Mouse (Mus musculus) testis, adult 2 months (tissue): Measurements from ENCODE around the gene Ppib. TPM values are rescaled to one million over a fixed set of nuclear protein-coding genes. Genes with fewer than 3 reads are reported as not detected.

Experiments used
- H3K27ac ChIP-seq: fragments of 200-500 bp; 2 replicates; pipeline ENCODE4 v1.5.1; 2012; ENCODE audit warnings: low read depth, low read length; ENCODE audit not compliant: control insufficient read depth, insufficient read depth
- H3K27me3 ChIP-seq: fragments of 200-500 bp; 2 replicates; pipeline ENCODE4 v1.6.1; 2012; ENCODE audit warnings: mild to moderate bottlenecking, low read length, moderate library complexity; ENCODE audit not compliant: control insufficient read depth, insufficient read depth
- H3K36me3 ChIP-seq: fragments of 200-500 bp; 2 replicates; pipeline ENCODE4 v1.6.1; 2012; ENCODE audit warnings: mild to moderate bottlenecking, low read length; ENCODE audit not compliant: control insufficient read depth, insufficient read depth
- H3K4me1 ChIP-seq: fragments of 200-500 bp; 2 replicates; pipeline ENCODE4 v1.6.1; 2012; ENCODE audit warnings: low read length; ENCODE audit not compliant: control insufficient read depth, insufficient read depth
- H3K4me3 ChIP-seq: fragments of 200-500 bp; 2 replicates; pipeline ENCODE4 v1.5.1; 2012; ENCODE audit warnings: low read depth, mild to moderate bottlenecking, low read length, moderate library complexity, mixed read lengths; ENCODE audit not compliant: control insufficient read depth
- CTCF ChIP-seq: fragments of 200-500 bp; IDR thresholded peaks from 2 replicates; pipeline ENCODE4 v1.5.1; 2012; ENCODE audit warnings: low read depth, mild to moderate bottlenecking, inconsistent platforms, low read length, moderate library complexity; ENCODE audit not compliant: control insufficient read depth, insufficient read depth, insufficient replicate concordance
- POLR2A ChIP-seq: fragments of 200-500 bp; IDR thresholded peaks from 2 replicates; pipeline ENCODE4 v1.6.1; 2012; ENCODE audit warnings: low read depth, mild to moderate bottlenecking, inconsistent platforms, low read length, moderate library complexity; ENCODE audit not compliant: control insufficient read depth
- polyA plus RNA-seq: library from polyadenylated mRNA; depleted of rRNA; stranded (reverse); fragments of >200 nt; gene quantifications from 2 replicates; pipeline ENCODE4 v1.2.3, GENCODE M21; 2012

The Ppib gene
- polyA plus RNA-seq, 1 experiment, result 68.0 TPM

- Histone ChIP-seq H3K4me1 (no peaks in the 10 kb centered on the region; the same call in 1 of the 2 replicates), H3K27ac (peak overlapping the region; percentile 69), H3K27me3 (no peaks in the 10 kb centered on the region), H3K4me3 (peak overlapping the region; percentile 16), H3K36me3 (peaks cover 1% of the 10 kb centered on the region; the same call in 1 of the 2 replicates)
- TF ChIP-seq POLR2A, result no peak
- peak; percentile 56; the same call in 1 of the 2 replicates for TF ChIP-seq CTCF
These were observed 28.4 kb downstream of the Ppib start for GRCm38 (mm10) chr9:66088411-66088810.

- no peaks in the 10 kb centered on the region for H3K27me3 ChIP-seq
- H3K27ac ChIP-seq, result no peak overlapping the region
- TF ChIP-seq CTCF, result no peak
- no peak for TF ChIP-seq POLR2A
- H3K36me3 ChIP-seq, result peaks cover 3% of the 10 kb centered on the region
- no peaks in the 10 kb centered on the region; the same call in 1 of the 2 replicates for H3K4me1 ChIP-seq
- no peak overlapping the region for H3K4me3 ChIP-seq
These were observed 30.7 kb downstream of the Ppib start for GRCm38 (mm10) chr9:66090593-66091244.

- Histone ChIP-seq H3K27me3 (no peaks in the 10 kb centered on the region), H3K4me3 (no peak overlapping the region), H3K36me3 (peaks cover 3% of the 10 kb centered on the region), H3K4me1 (no peaks in the 10 kb centered on the region; the same call in 1 of the 2 replicates), H3K27ac (no peak overlapping the region)
- TF ChIP-seq CTCF (no peak), POLR2A (no peak)
These were observed 31.6 kb downstream of the Ppib start for GRCm38 (mm10) chr9:66091327-66092231.

DNA sequence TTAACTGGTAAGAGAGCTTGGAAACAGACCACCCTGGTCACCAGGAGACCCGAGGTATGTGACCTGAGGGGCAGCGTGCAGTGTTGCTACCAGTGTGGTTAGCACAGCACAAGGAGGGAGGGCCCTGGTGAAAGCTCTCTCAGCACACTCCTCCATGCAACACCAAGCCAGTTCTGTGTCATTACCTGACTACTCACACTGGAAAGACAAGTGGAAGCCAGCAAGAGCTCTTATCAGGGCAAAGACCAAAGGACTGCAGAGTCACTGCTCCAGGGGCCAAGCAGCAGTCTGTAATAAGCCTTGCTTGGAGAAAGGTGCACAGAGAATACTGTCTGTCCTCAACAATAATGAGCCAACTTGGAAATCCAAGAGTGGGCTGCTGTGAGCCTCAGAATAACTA, 32.6 kb downstream of the Ppib start:
- Histone ChIP-seq H3K36me3 (peaks cover 5% of the 10 kb centered on the region), H3K4me3 (no peak overlapping the region), H3K27ac (no peak overlapping the region), H3K27me3 (no peaks in the 10 kb centered on the region), H3K4me1 (no peaks in the 10 kb centered on the region; the same call in 1 of the 2 replicates)
- TF ChIP-seq POLR2A (no peak), CTCF (no peak)

DNA sequence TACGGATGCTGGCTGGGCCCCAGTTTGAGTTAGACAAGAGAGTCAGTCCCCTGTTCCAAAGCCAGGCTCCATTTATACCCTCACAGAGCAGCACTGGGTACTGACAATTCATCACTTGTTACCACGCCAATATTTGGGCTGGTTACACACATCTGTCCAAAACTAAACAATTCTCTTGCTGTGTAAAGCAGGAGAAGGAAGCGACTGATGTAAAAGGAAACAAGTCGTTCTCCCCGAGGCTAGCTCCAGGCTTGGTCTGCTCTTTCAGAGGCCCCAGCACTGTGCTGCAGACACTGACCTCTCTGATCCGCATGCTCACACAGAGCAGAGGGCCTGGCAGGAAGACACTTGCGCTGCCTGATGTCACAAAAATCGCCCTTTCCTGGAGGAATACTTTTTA, 41.6 kb downstream of the Ppib start:
- TF ChIP-seq CTCF, result no peak
- TF ChIP-seq POLR2A, result no peak
- no peaks in the 10 kb centered on the region for H3K27me3 ChIP-seq
- H3K36me3 ChIP-seq, result peaks cover 5% of the 10 kb centered on the region
- no peak overlapping the region for H3K4me3 ChIP-seq
- no peaks in the 10 kb centered on the region for H3K4me1 ChIP-seq
- H3K27ac ChIP-seq, result no peak overlapping the region

GRCm38 (mm10) chr9:66102668-66103067, 42.6 kb downstream of the Ppib start:
- H3K4me1 ChIP-seq, result no peaks in the 10 kb centered on the region
- TF ChIP-seq POLR2A, result no peak
- TF ChIP-seq CTCF, result no peak
- no peak overlapping the region for H3K27ac ChIP-seq
- no peaks in the 10 kb centered on the region for H3K27me3 ChIP-seq
- H3K36me3 ChIP-seq, result peaks cover 2% of the 10 kb centered on the region
- H3K4me3 ChIP-seq, result no peak overlapping the region

- Histone ChIP-seq H3K4me1 (no peaks in the 10 kb centered on the region), H3K4me3 (no peak overlapping the region), H3K27ac (no peak overlapping the region), H3K36me3 (peaks cover 2% of the 10 kb centered on the region), H3K27me3 (no peaks in the 10 kb centered on the region)
- TF ChIP-seq POLR2A, result no peak
- TF ChIP-seq CTCF, result no peak
These were observed 44.6 kb downstream of the Ppib start for GRCm38 (mm10) chr9:66104601-66105000.
